Mouse (Mus musculus) CH12.LX (cell line): ENCODE measurements around the gene Ei24. TPM values are rescaled to one million over a fixed set of nuclear protein-coding genes. Genes with fewer than 3 reads are reported as not detected.
A peak's percentile ranks its signal among the peaks of the same experiment; 100 is the strongest.

ENCODE experiments used
- DNase-seq: peaks from one replicate; pipeline ENCODE4 v3.0.0-alpha.2; 2013; ENCODE audit errors: extremely low read depth
- H3K27ac ChIP-seq: 2 replicates; pipeline ENCODE4 v1.5.1; 2012; ENCODE audit warnings: low read depth, mild to moderate bottlenecking, control low read depth, moderate library complexity; ENCODE audit not compliant: insufficient read depth
- H3K27me3 ChIP-seq: replicated peaks from 2 replicates; pipeline ENCODE3; 2012; ENCODE audit warnings: inconsistent platforms
- H3K36me3 ChIP-seq, 2 experiments: replicated peaks in 1 of 2; 2 replicates each; pipeline versions ENCODE3 to v1.6.1; 2012; ENCODE audit warnings: inconsistent platforms in 1 of 2, low read length in 1 of 2, mild to moderate bottlenecking in 1 of 2, mixed read lengths in 1 of 2, moderate library complexity in 1 of 2; ENCODE audit not compliant: control insufficient read depth in 1 of 2, insufficient read depth in 1 of 2
- H3K4me1 ChIP-seq, 2 experiments: 2 replicates each; pipeline ENCODE4 v1.6.1; 2012; ENCODE audit warnings: inconsistent platforms in 1 of 2, moderate library complexity in 1 of 2; ENCODE audit not compliant: insufficient read depth in 2 of 2, control insufficient read depth in 1 of 2
- H3K4me2 ChIP-seq: 2 replicates; pipeline ENCODE4 v1.6.1; 2012; ENCODE audit warnings: low read depth, mild to moderate bottlenecking, control low read depth; ENCODE audit not compliant: poor library complexity, insufficient read depth, severe bottlenecking
- H3K4me3 ChIP-seq, 3 experiments: fragments of 150-350 bp in 1 of 3; sonication (generic) in 1 of 3; replicated peaks in 1 of 3; 2 replicates each; pipeline versions ENCODE3 to v1.5.1; 2011 to 2012; ENCODE audit warnings: low read depth in 2 of 3, low read length in 2 of 3, mild to moderate bottlenecking in 2 of 3, moderate library complexity in 2 of 3, control low read depth in 1 of 3, improper control_type of control experiment in 1 of 3, inconsistent platforms in 1 of 3, mixed read lengths in 1 of 3; ENCODE audit not compliant: poor library complexity in 1 of 3
- H3K79me2 ChIP-seq: replicated peaks from 2 replicates; pipeline ENCODE4 v1.6.1; 2012; ENCODE audit warnings: mild to moderate bottlenecking, moderate library complexity; ENCODE audit not compliant: control insufficient read depth, poor library complexity, insufficient read depth, severe bottlenecking; ENCODE audit errors: extremely low read depth
- H3K9ac ChIP-seq: 2 replicates; pipeline ENCODE4 v1.6.1; 2012; ENCODE audit warnings: low read depth, mild to moderate bottlenecking, control low read depth, moderate library complexity; ENCODE audit not compliant: insufficient read depth
- H3K9me3 ChIP-seq: replicated peaks from 2 replicates; pipeline ENCODE3; 2012; ENCODE audit warnings: low read length, inconsistent platforms, mixed read lengths
- BHLHE40 ChIP-seq: IDR thresholded peaks from 2 replicates; pipeline ENCODE4 v1.6.1; 2011; ENCODE audit warnings: mild to moderate bottlenecking, low read depth, low read length, improper control_type of control experiment
- CHD2 ChIP-seq: IDR thresholded peaks from 2 replicates; pipeline ENCODE4 v1.6.1; 2011; ENCODE audit warnings: low read length, improper control_type of control experiment
- CTCF ChIP-seq, 2 experiments: IDR thresholded peaks in 1 of 2; conservative IDR thresholded peaks in 1 of 2; 2 replicates each; pipeline ENCODE4 v1.5.1; 2011 to 2012; ENCODE audit warnings: low read depth in 2 of 2, low read length in 2 of 2, improper control_type of control experiment in 1 of 2, inconsistent platforms in 1 of 2, mild to moderate bottlenecking in 1 of 2, moderate library complexity in 1 of 2
- E2F4 ChIP-seq: IDR thresholded peaks from 2 replicates; pipeline ENCODE4 v1.6.1; 2011; ENCODE audit warnings: low read depth, low read length, improper control_type of control experiment; ENCODE audit not compliant: insufficient replicate concordance
- ELF1 ChIP-seq: IDR thresholded peaks from 2 replicates; pipeline ENCODE4 v1.6.1; 2014; ENCODE audit warnings: low read depth, mild to moderate bottlenecking, inconsistent platforms, low read length, improper control_type of control experiment
- EP300 ChIP-seq: IDR thresholded peaks from 2 replicates; pipeline ENCODE4 v1.6.1; 2011; ENCODE audit warnings: low read length, improper control_type of control experiment
- ETS1 ChIP-seq: conservative IDR thresholded peaks from 2 replicates; pipeline ENCODE4 v1.6.1; 2012; ENCODE audit warnings: low read depth, mild to moderate bottlenecking, inconsistent platforms, low read length, improper control_type of control experiment, moderate library complexity
- GABPA ChIP-seq: IDR thresholded peaks from 2 replicates; pipeline ENCODE4 v1.6.1; 2012; ENCODE audit warnings: low read depth, low read length, improper control_type of control experiment, inconsistent platforms; ENCODE audit not compliant: insufficient replicate concordance
- HCFC1 ChIP-seq: IDR thresholded peaks from 2 replicates; pipeline ENCODE4 v1.6.1; 2012; ENCODE audit warnings: low read depth, mild to moderate bottlenecking, inconsistent platforms, low read length, improper control_type of control experiment
- IRF4 ChIP-seq: IDR thresholded peaks from 2 replicates; pipeline ENCODE4 v1.6.1; 2014; ENCODE audit warnings: low read depth, mild to moderate bottlenecking, inconsistent platforms, low read length, improper control_type of control experiment
- JUN ChIP-seq: IDR thresholded peaks from 2 replicates; pipeline ENCODE4 v1.6.1; 2011; ENCODE audit warnings: low read depth, mild to moderate bottlenecking, low read length, improper control_type of control experiment, moderate library complexity; ENCODE audit not compliant: insufficient read depth
- JUND ChIP-seq: conservative IDR thresholded peaks from 2 replicates; pipeline ENCODE4 v1.6.1; 2011; ENCODE audit warnings: low read depth, low read length, improper control_type of control experiment
- KAT2A ChIP-seq: IDR thresholded peaks from 2 replicates; pipeline ENCODE4 v1.6.1; 2012; ENCODE audit warnings: low read length, improper control_type of control experiment, inconsistent platforms; ENCODE audit not compliant: insufficient replicate concordance
- MAFK ChIP-seq: IDR thresholded peaks from 2 replicates; pipeline ENCODE4 v1.6.1; 2011; ENCODE audit warnings: low read length, improper control_type of control experiment; ENCODE audit not compliant: insufficient replicate concordance
- MAX ChIP-seq: IDR thresholded peaks from 2 replicates; pipeline ENCODE4 v1.6.1; 2011; ENCODE audit warnings: low read length, improper control_type of control experiment
- MAZ ChIP-seq: IDR thresholded peaks from 2 replicates; pipeline ENCODE4 v1.6.1; 2012; ENCODE audit warnings: low read depth, mild to moderate bottlenecking, inconsistent platforms, low read length, improper control_type of control experiment, moderate library complexity
- MEF2A ChIP-seq: IDR thresholded peaks from 2 replicates; pipeline ENCODE4 v1.6.1; 2014; ENCODE audit warnings: low read depth, mild to moderate bottlenecking, inconsistent platforms, low read length, improper control_type of control experiment, borderline replicate concordance
- MYC ChIP-seq: IDR thresholded peaks from 2 replicates; pipeline ENCODE4 v1.6.1; 2011; ENCODE audit warnings: low read depth, mild to moderate bottlenecking, improper control_type of control experiment, low read length
- NELFE ChIP-seq: IDR thresholded peaks from 2 replicates; pipeline ENCODE4 v1.6.1; 2011; ENCODE audit warnings: low read depth, low read length, improper control_type of control experiment
- NRF1 ChIP-seq: IDR thresholded peaks from 2 replicates; pipeline ENCODE4 v1.6.1; 2014; ENCODE audit warnings: low read depth, mild to moderate bottlenecking, inconsistent platforms, low read length, improper control_type of control experiment, moderate library complexity
- PAX5 ChIP-seq: IDR thresholded peaks from 2 replicates; pipeline ENCODE4 v1.6.1; 2012; ENCODE audit warnings: low read length, inconsistent platforms, mixed read lengths
- POLR2A ChIP-seq: IDR thresholded peaks from 2 replicates; pipeline ENCODE4 v1.6.1; 2011; ENCODE audit warnings: low read depth, mild to moderate bottlenecking, improper control_type of control experiment, low read length
- SIN3A ChIP-seq: IDR thresholded peaks from 2 replicates; pipeline ENCODE4 v1.6.1; 2012; ENCODE audit warnings: low read length, improper control_type of control experiment, inconsistent platforms
- SMC3 ChIP-seq: IDR thresholded peaks from 2 replicates; pipeline ENCODE4 v1.6.1; 2011; ENCODE audit warnings: low read depth, low read length, improper control_type of control experiment
- TBP ChIP-seq: conservative IDR thresholded peaks from 2 replicates; pipeline ENCODE4 v1.6.1; 2011; ENCODE audit warnings: low read depth, low read length, improper control_type of control experiment
- UBTF ChIP-seq: IDR thresholded peaks from 2 replicates; pipeline ENCODE4 v1.6.1; 2012; ENCODE audit warnings: low read depth, mild to moderate bottlenecking, inconsistent platforms, low read length, improper control_type of control experiment, moderate library complexity
- USF1 ChIP-seq: IDR thresholded peaks from 2 replicates; pipeline ENCODE4 v1.6.1; 2014; ENCODE audit warnings: low read depth, mild to moderate bottlenecking, inconsistent platforms, low read length, improper control_type of control experiment
- ZC3H11A ChIP-seq: IDR thresholded peaks from 2 replicates; pipeline ENCODE4 v1.6.1; 2012; ENCODE audit warnings: low read depth, mild to moderate bottlenecking, inconsistent platforms, low read length, improper control_type of control experiment
- ZKSCAN1 ChIP-seq: IDR thresholded peaks from 2 replicates; pipeline ENCODE4 v1.6.1; 2012; ENCODE audit warnings: low read depth, inconsistent platforms, low read length, improper control_type of control experiment, borderline replicate concordance
- ZNF384 ChIP-seq: IDR thresholded peaks from 2 replicates; pipeline ENCODE4 v1.6.1; 2012; ENCODE audit warnings: low read depth, low read length, improper control_type of control experiment, inconsistent platforms
- dilution Hi-C: fragments of 300-500 bp; cut with MboI; formaldehyde crosslinking; loops from 2 replicates; pipeline ENCODE4 v1.14.3; 2020; ENCODE audit warnings: low sequenced_read_pairs; ENCODE audit not compliant: extremely low pct_unique_long_range_greater_than_20kb, extremely low pct_ligation_motif_present
- in situ Hi-C: fragments of 300-500 bp; cut with MboI; formaldehyde crosslinking; loops from 3 replicates; pipeline ENCODE4 v1.14.3; 2019; ENCODE audit warnings: low sequenced_read_pairs, low pct_ligation_motif_present, low pct_unique_long_range_greater_than_20kb, mixed read lengths
- polyA plus RNA-seq: library from polyadenylated mRNA; unstranded; fragments of >175 nt; gene quantifications from 2 replicates; pipeline ENCODE4 v1.2.1, GENCODE M21; 2012; ENCODE audit warnings: low read depth; ENCODE audit not compliant: insufficient read length
- total RNA-seq, 2 experiments: library from RNA; depleted of rRNA; stranded (reverse); fragments of 300-350 nt in 1 of 2; fragments of >200 nt in 1 of 2; gene quantifications; 2 replicates each; pipeline ENCODE4 v1.2.3; 2012 to 2014

Ei24 gene
- total and polyA plus RNA-seq, 3 experiments: 37.7 to 64.3 (median 57.6) TPM

DNA sequence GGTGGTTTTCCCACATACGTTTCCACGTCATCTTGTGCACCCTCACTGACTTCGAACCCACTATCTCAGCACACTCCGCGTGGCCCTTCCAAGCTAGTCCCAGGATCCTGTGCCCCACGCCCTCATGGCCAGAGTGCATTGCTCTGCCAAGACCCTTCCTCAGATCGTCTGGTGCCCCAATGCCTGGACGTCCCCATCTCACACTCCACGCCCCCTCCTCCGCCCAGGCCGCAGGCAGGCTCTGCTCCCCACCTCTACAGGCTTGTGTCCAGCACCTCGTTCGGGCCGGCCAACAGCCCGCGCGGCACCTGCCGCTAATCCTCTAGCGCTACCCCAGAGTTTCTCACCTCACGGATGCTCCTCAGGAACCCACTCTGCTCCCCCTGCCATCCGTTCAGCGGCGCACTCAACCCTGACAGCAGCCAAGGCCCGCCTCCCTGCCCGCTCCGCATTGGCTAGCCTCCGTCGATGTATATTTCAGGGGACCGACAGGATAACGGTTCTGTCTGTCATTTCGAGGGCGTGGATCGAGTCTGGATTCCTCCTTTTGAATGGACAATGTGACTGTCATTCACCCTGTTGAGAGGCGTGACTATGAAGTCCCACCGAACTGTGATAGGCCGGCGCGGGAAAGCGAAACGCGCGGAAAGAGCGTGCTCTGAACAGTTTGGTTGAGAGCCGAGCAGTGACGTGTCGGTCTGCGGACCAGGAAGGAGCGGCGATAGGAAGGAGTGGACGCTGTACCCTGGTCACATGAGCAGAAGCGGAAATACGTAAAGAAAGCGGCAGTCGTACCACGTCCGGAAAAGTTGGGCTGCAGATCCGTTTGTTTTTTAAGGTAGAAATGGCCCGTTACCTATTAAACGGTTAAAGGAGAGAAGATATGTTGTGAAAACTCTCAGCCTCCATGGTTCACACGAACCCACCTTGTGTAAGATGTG is 29.7 kb downstream of the Ei24 start, which contains the start of gene Stt3a (continued):
- TF ChIP-seq JUND: no peak
- TF ChIP-seq SMC3: no peak
- peak; percentile 89 for TF ChIP-seq SIN3A
- TF ChIP-seq ZC3H11A: no peak
- peak; percentile 86 for TF ChIP-seq HCFC1
- no peak for TF ChIP-seq PAX5
- TF ChIP-seq EP300: no peak
- TF ChIP-seq NELFE: peak; percentile 78
- no peak for TF ChIP-seq MAFK
- TF ChIP-seq KAT2A: peak; percentile 82; the same call in 1 of the 2 replicates
- 0 out of 2 replicates have a peak, but pooled peaks have one; percentile 30 for TF ChIP-seq MAZ
- peak; percentile 93 for TF ChIP-seq MAX
- no peak for TF ChIP-seq ZNF384
- peak; percentile 39 for TF ChIP-seq NRF1
- peak; percentile 83 for TF ChIP-seq POLR2A
- peak; percentile 93 for TF ChIP-seq USF1
- peak; percentile 32; the same call in 1 of the 2 replicates for TF ChIP-seq IRF4
- peak; percentile 97 for TF ChIP-seq CHD2

DNA sequence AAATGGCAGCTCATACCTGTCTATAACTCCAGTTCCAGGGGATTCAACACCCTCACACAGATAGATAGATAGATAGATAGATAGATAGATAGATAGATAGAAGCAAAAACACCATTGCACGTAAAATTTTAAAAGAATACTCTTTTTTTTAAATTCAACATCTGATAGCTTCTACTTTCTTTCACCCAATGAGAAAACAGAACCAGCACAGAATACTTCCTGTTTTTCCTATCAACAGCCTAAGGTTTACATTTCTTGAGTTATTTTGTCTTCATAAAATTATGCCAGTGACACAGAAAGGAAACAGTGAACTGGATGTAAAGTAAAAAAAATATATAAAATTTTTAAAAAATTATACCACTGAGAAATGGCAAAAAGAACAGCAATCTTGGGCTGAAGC is 32.8 kb downstream of the Ei24 start:
- Histone ChIP-seq H3K27ac (no peak overlapping the region), H3K9me3 (no peaks in the 10 kb centered on the region), H3K36me3 (peaks cover 30 to 47% of the 10 kb centered on the region in 2 experiments), H3K79me2 (peaks cover 48% of the 10 kb centered on the region), H3K27me3 (no peaks in the 10 kb centered on the region), H3K4me3 (no peak overlapping the region), H3K4me1 (peaks cover 0 to 20% of the 10 kb centered on the region in 2 experiments; a peak in 2 of 4 replicates), H3K9ac (no peak overlapping the region), H3K4me2 (no peak overlapping the region)
- TF ChIP-seq UBTF: no peak
- TF ChIP-seq PAX5: no peak
- TF ChIP-seq ELF1: no peak
- TF ChIP-seq TBP: no peak
- no peak for TF ChIP-seq E2F4
- TF ChIP-seq ETS1: no peak
- TF ChIP-seq BHLHE40: no peak
- TF ChIP-seq GABPA: no peak
- TF ChIP-seq MEF2A: no peak
- no peak for TF ChIP-seq JUN
- no peak for TF ChIP-seq MAZ
- no peak for TF ChIP-seq CTCF (conservative IDR thresholded peaks at IDR 0.05 in 1 of 2, IDR thresholded peaks at IDR 0.05 in 1 of 2; ENCODE audit: low read depth in 2 of 2, low read length in 2 of 2)
- no peak for TF ChIP-seq USF1
- no peak for TF ChIP-seq ZNF384
- TF ChIP-seq ZKSCAN1: no peak
- TF ChIP-seq MYC: no peak
- no peak for TF ChIP-seq POLR2A
- TF ChIP-seq ZC3H11A: no peak
- DNase-seq: no peak
- in situ Hi-C loops: no loop called here
- dilution Hi-C loops: no loop called here
